Mouse (Mus musculus) kidney, adult 8-10 months (tissue): Measurements from ENCODE around the gene Pik3r3.

ENCODE experiments used
- DNase-seq, 2 experiments: peaks; one replicate each; pipeline ENCODE4 v3.0.0; 2022

Pik3r3 gene

DNA sequence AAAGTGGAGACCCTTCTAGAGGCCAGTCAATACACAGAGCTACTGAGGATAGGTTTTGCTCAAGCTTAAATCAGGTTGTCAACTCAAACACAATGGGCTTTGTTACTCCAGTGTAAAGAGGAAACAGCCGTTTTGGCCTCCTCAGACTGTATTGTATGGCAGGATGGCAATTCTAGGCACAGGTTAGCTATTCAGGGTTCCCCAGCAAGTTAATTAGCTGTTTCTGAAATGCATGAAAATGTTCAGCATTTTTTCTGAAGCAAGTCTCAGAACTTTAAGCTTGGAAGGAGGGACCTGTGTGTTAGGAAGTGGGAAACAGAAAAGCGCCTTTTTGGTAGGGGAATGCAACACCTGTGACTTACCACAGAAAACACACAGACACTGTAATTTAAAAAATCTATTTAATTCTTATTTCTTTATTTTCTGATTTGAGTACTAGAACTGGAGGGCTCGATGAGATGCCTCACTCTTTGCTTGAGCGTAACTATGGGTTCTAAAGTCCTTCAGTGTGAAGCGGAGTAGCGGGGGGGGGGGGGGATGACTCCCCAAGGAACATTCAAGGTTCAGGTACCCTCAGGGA is 1.3 kb upstream of the Pik3r3 start:
- peak in 1 of 2 experiments; percentile 18 for DNase-seq

- DNase-seq = no peak
Measured at GRCm38 (mm10) chr4:116220780-116221139, 658 bp upstream of the Pik3r3 start.

GRCm38 (mm10) chr4:116221996-116222842 is 801 bp downstream of the Pik3r3 start:
- peak in 1 of 2 experiments; percentile 19 for DNase-seq

GRCm38 (mm10) chr4:116222843-116223119 is 1.4 kb downstream of the Pik3r3 start:
- DNase-seq = no peak

DNA sequence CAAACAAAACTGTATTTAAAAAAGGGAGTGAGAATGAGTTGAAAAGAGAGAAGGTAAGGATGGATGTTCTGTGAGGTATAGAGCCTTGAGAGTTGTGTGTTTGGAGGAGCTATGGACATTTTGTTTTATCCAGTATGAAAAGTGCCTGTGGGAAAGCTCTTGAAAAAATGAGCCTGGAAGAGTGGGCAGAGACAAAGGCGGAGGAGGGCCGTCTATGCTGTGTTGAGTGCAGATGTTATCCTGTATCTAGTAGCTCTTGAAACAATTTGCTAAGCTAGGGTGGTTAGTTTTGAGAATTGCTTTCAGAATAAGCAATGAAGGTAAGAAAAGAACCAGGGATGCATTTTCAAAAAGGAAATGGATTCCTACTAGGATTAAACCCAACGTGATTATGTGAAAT is 22.0 kb downstream of the Pik3r3 start:
- DNase-seq = no peak

GRCm38 (mm10) chr4:116244240-116244639 is 22.8 kb downstream of the Pik3r3 start:
- DNase-seq = no peak

- peak; percentile 6 to 49 for DNase-seq
Measured at GRCm38 (mm10) chr4:116245926-116246325, 24.5 kb downstream of the Pik3r3 start.

DNA sequence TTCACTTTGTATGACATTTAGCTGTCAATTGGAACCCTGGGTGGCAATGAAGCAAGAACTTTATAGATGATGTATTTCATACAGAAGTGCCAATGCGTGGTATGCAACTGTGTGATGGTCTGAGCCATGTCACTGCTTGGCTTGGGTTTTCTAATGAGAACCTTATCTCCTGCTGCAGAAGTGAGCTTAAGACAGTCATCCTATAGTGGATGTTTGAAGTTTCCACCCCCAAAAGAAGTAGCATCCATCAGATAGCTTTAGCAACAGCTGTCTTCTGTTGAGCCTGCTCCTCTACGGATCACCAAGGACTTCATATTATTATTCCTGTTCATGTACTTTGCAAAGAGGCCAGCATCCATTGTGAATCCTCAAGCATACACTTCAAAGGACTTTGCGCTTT is 28.6 kb downstream of the Pik3r3 start:
- no peak for DNase-seq

DNA sequence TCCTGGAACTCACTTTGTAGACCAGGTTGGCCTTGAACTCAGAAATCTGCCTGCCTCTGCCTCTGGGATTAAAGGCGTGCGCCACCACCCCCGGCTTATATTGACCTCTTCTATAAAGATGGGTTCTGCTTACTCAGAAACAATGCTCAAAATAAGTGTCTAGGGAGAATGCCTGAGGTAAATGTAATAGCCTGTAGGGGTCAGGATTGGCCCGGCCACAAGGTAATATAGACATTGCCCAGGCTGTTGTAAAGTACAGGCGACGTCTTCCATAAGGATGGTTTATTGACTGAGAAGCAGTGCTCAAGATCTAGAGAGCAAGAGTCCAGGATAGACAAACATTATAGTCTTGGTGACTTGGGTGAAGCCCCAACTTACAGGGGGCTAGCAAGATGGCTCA is 46.8 kb downstream of the Pik3r3 start:
- no peak for DNase-seq

GRCm38 (mm10) chr4:116282211-116282610 is 60.8 kb downstream of the Pik3r3 start:
- DNase-seq = peak in 1 of 2 experiments; percentile 23

- DNase-seq = no peak
Measured at GRCm38 (mm10) chr4:116291561-116291960, 70.1 kb downstream of the Pik3r3 start.

- no peak for DNase-seq
Measured at GRCm38 (mm10) chr4:116293296-116293695, 71.9 kb downstream of the Pik3r3 start.

GRCm38 (mm10) chr4:116300878-116301355 is 79.5 kb downstream of the Pik3r3 start:
- DNase-seq = no peak

DNA sequence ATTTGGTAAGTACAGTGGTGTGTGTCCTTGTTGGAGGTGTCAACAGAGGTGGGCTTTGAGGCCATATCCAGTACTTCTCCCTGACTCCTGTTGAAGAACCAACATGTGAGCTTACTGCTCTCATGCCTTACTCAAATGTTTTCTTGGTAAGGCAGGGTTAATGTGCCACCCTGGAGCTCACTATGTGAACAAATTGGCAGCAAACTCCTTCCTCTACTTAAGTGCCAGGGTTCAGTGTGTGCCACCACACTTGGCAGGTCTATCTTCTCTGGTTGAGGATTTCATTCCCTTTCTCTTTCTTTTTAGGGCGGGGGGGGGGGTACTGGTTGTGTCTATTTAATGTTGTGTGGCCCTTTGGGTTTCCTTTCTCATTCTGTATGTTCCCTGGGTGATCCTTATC is 83.1 kb downstream of the Pik3r3 start:
- no peak for DNase-seq

- no peak for DNase-seq
Measured at GRCm38 (mm10) chr4:116317575-116317974, 96.2 kb downstream of the Pik3r3 start.

- DNase-seq = no peak
Measured at GRCm38 (mm10) chr4:116322127-116322526, 100.7 kb downstream of the Pik3r3 start.

DNA sequence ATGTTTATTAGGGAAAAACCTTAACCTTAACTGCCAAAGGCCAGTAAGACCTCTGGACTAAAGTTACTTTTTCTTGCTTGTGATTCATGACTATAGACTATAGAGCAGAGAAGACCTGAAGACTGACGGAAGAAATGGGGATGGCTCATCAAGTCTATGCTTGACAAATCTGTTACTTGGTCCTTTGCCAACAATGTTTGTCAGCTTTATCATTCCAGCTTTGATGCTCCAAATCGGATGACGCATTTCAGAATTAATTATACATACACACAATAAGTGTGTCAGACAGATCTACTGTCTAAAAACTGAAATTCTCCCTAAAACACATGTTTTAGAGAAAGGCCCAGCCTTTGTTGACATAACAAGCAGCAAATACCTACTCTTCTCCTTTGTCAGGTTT is 107.8 kb downstream of the Pik3r3 start:
- DNase-seq = no peak

DNA sequence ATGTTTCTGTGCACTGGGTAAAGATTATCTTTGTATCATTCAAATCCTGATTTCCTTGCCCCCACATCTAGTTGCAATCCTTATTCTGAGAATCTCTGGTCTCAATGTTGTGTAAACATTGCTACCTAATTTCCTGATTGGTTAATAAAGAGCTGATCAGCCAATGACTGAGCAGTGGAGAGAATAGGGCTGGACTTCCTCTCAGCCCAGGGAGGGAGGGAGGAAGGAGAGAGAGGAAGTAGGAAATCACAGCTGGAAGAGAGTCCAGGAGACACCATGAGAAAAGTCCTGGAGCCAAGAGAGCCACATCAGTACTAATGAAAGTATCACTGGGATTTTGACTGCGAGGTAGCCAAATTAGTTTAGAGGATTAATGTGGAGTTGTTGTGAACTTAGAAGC is 114.9 kb downstream of the Pik3r3 start:
- DNase-seq = no peak

GRCm38 (mm10) chr4:116342119-116342518 is 120.7 kb downstream of the Pik3r3 start:
- DNase-seq = peak; percentile 26 to 61

DNA sequence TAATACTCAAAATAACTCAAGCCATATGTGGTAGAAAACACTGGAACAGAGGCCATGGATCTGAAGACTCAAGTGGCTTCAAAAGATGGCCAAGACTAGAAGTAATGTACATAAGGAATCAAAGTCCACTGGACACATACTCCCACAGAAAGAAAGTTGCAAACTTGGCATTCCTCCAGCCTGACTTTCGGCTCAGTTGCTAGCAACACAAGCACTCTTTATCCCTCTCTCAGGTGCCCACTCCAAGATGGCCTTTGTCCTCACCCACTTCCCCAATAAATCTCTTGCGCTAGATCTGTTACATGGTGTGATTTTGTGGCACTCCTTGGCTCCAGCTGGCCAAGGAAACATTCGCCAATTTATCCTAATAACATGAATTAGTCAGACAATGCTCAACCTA is 131.1 kb downstream of the Pik3r3 start:
- DNase-seq = no peak
